Mouse (Mus musculus): ENCODE results near the gene Ifnar1.

The Ifnar1 gene

DNA sequence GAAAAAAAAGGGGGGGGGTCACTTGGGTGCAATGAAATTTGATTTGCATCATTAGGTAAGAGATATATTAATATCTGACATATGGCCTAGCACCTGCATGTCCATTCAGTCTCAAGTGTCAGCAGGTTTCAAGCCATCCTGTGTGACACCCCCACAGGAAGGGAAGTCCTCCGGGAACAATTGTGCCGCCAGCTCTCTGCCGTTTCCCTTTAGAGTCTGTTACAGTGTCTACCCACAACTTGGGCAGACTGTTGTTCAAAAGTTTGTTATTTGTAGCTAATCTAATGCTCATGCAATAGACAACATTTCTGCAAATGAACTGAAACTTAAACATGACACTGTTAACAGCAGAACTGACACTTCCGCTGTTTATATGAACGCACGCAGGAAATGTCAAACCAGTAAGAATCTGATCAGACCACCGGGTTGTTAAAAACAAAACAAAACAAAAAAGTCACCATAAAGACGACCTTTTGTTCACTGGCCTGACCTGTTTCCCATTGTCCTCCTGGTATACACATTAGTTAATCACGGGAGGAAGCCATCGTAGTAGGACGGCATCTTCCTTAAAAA is 23.9 kb upstream of the Ifnar1 start:
- in situ Hi-C loops (cut with MboI), result no loop called here

DNA sequence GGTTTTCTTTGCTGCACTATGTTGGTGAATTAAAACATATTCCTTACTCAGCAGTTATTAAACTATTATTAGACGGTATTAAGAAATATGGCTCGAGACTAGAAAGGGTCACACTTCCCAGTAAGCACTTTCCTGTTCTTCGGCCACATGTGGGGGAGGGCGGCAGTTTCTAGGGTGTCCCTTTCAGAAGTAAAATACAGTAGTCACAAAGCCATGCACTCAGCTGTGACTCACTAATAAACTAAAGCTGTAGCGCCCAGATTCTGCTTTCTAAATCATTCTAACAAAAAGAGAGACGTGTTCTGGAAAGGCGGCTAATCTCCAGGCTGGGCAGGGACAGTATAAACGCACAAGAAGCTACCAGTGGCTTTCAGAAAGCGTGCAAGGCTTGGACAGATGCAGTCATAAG is 23.3 kb upstream of the Ifnar1 start:
- in situ Hi-C loops (cut with MboI), result no loop called here

DNA sequence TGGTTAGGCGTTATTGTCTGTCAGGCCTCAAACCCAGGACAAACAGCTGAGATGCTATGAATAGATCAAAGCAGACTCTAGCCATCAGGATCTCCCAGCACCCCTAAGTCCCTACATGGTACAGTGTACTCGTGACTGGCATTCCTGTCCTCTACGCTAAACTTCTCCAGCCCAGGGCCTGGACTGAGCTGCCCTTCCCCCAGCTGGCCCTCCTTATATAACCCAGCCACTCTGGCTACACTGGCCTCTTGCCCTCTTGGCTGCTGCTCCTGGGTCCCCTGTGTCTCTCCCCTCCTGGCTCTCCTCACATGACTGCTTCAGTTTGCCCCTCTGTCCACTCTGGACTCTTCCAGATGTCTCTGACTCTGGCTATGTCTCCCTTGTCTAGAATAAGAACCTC is 22.4 kb upstream of the Ifnar1 start:
- in situ Hi-C loops (cut with MboI), result no loop called here

DNA sequence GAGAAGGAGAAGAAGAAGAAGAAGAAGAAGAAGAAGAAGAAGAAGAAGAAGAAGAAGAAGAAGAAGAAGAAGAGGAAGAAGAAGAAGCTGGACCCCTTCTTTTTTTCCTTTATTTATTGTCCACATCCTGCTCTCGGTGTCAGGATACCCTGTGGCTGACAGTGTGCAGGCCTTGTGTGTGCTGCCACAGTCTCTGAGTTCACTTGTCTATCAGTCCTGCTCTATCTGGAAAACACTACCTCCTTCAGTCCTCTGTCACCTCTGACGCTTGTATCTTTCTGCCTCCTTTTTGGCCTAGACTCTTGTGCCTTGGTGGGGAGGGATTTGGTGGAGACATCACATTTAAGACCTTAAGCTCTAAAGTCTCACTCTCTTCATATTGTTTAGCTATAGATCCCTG is 21.6 kb upstream of the Ifnar1 start:
- in situ Hi-C loops (cut with MboI), result no loop called here

DNA sequence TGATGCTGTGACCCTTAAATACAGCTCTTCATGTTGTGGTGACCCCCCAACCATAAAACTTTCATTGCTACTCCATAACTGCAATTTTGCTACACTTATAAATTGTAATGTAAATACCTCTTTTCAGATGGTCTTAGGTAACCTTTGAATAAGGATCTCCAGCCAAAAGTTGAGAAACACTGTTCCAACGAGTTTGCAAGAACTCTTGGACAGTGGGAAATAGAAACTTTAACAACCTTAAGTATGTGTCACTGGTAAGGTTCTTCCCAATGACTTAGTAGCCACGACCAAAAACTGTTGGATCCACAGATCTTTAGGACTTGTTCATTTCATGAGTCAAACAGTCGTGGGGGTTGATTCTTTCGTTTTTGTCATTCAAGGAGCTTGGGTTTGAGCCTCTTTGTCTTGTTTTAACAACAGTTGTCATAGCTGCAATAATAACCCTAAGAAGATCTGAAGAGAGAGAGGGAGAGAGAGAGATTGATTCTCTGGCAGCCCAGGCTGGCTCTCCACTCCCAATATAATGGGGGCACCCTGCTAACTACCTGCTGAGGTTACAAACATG is 21.1 kb upstream of the Ifnar1 start:
- in situ Hi-C loops (cut with MboI), result no loop called here

DNA sequence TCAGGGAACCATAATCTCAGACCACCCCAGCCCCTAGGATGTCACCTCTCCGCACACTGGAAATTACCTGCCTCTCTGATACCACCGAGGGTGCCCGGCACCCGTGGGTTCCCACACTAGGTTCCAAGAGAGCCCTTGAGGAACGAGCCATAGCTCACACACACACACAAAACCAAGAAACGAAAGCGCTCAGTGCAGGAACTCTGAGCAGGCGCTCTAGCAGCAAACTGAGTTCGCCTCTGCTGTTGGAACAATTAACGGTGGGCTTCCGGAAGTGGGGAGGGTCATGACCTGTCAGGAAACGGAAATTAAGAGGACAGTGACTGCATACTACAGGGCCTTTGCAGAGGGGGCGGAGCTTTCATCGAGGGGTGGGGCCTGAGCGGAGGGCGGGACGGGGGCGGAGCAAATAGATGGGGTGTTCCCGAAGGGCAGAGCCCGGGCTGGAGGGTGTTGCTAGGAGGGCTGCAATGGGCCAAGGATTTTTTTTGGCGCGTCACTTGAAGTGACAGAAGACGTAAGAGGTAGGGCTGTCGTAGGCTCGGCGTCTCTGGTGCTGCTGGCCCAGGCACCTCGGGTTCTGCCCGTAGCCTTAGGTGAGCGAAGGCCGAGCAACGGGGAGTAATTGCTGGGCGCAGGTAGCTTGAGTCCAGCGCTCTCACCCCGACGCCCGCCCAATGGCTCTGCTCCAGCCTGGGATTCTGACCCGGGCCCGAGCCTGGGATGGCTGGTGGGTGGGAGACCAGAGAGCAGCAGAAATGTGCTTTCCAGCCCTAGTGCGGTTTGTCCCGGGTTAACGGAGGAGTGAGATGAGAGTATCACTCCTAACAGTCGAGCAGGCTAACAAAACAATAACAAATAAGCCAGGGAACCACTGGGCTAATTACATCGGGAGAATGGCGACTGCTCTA is 20.2 kb upstream of the Ifnar1 start:
- in situ Hi-C loops (cut with MboI), result no loop called here

DNA sequence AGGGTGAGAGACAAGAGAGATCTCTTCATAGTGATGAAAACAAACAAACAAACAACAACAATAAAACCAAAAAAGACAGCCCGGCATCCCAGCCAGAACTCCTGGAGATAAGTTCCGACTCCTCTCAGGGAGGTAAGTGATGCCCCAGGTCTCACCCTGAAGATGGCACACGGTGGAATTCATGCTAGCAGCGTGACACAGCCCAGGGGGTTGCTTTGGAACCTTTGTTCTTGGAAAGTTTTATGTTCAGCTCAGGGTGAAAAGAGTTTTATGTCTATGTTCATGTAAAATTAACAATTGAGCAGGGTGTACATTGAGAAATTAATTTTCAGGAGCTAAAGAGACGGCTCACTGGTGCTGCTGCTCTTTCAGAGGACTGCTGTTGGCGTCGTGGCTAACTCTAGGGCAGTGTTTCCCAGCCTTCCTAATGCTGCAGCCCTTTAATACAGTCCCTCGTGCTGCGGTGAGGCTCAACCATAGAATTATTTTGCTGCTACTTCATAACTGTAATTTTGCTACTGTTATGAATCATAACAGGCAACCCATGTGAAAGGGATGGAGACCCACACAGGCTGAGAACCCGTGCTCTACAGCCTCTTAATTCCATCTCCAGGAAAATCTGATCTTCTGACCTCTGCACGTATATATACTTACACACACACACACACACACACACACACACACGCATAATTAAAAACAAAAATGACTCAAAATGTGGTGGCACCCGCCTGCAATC is 19.4 kb upstream of the Ifnar1 start:
- in situ Hi-C loops (cut with MboI), result no loop called here

DNA sequence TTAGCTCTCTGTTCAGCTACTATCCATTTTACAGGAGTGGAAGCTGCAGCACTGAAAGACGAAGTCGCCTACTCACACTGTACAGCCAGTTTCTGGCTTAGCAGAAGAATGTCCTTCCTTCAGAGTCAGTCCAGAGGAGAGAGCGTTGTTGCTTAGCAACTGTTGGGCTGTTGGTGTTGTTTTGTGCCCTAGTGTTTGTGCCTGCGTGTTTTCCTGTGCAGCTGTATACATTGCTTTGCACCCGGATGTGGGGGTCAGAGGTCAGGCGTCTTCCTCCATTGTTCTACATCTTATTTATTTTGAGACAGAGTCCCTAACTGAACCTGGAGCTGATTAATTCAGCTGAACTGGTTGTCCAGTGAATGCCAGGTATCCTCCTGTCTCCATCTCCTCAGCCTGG is 18.5 kb upstream of the Ifnar1 start:
- in situ Hi-C loops (cut with MboI), result no loop called here

DNA sequence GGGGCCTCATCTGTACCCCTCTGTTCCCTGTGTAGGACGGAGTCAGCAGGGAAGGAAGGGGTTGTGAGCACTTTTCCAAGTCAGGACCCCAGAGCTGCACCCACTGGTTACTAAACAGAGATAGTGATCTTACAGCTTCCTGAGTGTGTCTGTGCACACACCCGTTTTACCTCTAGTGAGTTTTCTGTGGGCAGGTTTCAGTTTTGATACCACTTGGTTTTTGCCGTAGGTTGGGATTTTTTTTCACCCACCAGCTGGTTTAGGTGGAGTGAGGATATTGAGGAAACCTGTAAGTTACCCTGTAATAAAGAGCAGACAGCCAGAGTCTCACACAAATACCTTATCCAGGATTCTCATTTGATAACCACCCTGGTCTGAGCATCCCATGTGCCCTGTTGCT is 14.6 kb upstream of the Ifnar1 start:
- in situ Hi-C loops (cut with MboI), result no loop called here

DNA sequence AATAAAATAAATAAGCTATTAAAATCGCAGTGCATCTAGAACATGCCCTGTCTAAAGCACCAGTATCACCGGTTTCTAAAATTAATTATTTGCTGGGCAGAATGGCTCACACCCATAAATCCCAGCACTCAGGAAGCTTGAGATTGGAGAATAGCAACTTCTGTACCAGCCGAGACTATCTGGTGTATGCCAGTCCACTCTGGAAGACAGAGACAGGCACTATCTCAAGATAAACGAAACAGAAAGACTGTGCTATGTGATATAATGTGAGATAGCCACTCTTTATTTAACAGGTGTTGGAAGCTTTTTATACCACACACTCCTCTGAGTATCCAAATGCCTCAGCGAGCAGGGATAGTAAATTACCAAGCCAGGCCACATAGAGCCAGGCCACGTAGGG is 13.6 kb upstream of the Ifnar1 start:
- in situ Hi-C loops (cut with MboI), result no loop called here

DNA sequence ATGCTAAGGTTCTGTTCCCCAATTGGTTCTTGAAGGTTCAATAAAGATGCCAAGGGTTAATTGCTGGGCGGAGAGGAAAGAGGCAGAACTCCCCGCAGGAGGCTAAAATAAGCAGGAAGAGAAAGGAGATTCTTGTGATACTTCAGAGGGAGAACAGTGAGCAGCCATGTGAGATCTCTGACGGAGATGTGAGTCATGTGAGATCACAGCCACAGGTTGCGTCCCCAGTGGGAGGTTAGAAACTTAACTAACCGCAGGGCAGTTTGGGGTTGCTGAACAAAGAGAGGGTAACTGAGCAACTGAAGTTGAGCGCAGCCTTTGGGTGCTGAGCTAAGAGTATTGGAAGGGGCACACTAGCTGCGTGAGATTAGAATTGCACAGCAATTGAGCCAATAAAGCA is 9.3 kb upstream of the Ifnar1 start:
- in situ Hi-C loops (cut with MboI), result no loop called here

DNA sequence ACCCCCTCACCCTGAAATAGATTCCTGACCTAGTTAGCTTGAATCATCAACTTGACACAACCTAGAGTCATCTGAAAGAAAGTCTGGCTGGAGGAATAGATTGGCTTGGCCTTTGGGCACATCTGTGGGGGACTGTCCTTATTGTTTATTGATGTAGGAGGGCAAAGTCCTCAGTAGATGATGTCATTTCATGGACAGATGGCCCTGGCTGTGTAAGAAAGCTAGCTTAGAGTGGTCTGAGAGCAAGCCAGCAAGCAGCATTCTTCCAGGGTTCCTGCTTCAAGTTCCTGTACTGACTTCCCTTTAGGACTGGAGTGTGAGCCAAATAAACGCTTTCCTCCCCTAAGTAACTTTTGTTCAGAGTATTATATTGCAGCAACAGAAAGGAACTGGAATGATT is 7.0 kb upstream of the Ifnar1 start:
- in situ Hi-C loops (cut with MboI), result no loop called here

DNA sequence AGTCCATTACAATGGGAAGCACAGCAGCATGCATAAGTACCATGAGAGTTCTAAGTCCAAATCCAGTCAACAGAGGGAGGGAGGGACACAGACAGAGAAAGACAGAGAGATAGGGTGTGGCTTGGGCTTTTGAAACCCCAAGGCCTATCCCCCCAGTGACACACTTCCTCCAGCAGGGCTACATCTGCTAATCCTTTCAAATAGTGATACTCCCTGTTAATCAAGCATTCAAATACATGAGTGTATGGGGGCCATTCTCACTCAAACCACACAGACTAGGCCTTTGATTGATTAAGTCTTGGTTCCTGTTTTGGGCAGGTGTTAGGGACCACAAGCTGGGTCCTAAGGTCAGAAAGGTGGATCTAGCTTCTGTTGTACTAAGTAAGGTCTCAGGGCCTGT is 4.5 kb upstream of the Ifnar1 start:
- in situ Hi-C loops (cut with MboI), result no loop called here

DNA sequence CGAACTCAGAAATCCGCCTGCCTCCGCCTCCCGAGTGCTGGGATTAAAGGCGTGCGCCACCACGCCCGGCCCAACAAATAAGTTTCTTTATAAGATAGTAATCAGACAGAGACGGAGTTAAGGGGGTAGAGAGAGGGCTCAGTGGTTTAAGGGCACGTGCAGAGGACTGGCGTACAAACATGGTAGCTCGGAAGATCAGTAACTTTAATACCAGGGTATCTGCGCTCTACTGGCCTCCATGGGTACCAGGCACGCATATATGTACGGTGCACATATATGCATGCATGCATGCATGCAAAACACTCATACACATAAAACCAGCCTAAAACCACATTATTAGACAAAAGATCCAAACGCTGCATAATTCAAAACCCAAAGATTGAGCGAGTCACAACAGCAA is 651 bp upstream of the Ifnar1 start:
- in situ Hi-C loops (cut with MboI), result no loop called here

DNA sequence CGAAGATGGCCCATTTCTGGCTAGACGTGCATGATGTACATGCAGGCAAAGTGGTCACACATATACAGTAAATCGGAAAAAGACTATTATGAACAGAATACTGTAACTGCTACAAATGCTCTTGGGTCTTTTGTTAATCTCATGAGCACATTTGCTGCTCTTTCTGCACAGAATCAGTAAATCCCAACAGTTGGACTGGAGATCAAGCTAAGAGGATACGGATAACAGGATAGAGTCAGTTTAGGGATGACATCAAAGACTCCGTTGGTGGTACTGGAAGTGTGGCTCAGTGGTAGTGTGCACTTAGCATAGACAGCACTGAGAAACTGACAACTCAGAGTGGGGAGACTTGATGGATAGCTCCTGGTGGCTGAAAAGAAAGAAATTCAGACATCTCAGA is 803 bp downstream of the Ifnar1 start:
- in situ Hi-C loops (cut with MboI), result no loop called here

DNA sequence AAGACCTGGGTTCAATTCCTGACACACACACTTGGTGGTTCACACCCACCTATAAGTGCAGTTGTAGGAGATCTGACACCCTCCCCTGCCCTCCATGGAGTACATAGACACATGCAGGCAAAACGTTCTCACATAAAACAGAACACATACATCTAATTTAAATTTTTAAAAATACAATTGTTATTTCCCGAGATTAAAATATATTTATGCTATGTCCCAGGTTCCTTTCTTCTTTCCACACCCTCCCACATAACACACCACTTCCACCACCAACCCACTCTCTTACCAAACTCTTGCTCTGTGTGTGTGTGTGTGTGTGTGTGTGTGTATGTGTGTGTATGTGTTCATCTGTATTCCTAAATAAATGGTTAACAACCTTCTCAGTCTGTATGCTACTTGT is 3.0 kb downstream of the Ifnar1 start:
- in situ Hi-C loops (cut with MboI), result no loop called here

DNA sequence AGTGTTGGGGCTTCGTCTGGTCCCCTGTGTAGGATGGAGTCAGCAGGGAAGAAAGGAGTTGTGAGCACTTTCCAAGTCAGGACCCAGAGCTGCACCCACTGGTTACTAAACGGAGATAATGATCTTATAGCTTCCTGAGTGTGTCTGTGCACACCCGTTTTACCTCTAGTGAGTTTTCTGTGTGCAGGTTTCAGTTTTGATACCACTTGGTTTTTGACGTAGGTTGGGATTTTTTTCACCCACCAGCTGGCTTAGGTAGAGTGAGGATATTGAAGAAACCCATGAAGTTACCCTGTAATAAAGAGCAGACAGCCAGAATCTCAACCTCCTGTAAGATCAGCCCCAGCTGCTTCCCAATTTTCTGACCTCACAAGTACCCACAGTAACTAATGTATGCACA is 5.9 kb downstream of the Ifnar1 start:
- in situ Hi-C loops (cut with MboI), result no loop called here

DNA sequence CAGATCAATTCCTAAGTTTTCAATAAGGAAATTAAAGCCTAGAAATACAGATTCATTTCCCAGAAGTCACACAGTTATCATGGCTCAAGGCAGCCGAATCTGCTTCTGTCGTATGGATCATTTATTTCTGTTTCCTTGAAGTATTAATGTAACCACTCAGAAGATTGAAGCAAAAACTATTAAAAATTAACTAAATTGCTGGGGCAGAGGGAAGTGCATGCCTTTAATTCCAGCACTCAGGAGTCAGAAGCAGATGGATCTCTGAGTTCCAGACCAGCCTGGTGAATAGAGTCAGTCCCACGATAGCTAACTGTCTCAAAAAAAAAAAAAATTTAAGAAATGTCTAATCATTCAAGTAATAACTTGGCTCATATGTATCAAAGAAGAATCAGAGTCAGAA is 6.4 kb downstream of the Ifnar1 start:
- in situ Hi-C loops (cut with MboI), result no loop called here

DNA sequence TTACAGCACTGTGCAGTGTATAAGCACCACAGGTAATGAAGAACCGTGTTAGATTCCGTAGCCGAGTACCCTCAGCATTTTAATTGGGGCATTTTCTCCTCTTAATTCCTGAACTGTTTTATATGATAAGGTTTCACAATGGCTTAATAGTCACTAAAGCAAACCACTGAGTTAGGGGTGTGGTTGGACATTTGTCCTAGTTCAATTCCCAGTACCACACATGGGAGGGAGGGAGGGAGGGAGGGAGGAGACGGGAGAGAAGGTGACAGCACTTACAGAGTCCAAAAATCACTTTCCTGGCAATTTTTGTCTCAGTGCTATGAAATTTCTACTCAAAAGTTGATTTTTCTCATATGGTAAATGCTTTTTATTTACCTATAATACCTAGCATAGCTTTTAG is 10.5 kb downstream of the Ifnar1 start:
- in situ Hi-C loops (cut with MboI), result no loop called here

DNA sequence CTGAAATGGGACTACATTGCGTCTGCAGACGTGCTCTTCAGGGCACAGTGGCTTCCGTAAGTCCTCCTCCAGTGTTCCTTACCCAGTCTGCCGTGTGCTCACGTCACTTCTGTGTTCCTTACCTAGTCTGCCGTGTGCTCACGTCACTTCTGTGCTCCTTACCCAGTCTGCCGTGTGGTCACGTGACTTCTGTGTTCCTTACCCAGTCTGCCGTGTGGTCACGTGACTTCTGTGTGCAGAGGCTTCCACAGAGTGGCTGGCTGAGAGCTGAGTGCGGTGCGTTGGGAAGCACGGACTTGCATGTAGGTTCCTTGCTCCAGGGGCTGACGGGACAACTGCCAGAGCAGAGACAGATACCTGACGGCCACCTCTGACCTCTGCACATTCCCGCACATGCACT is 11.2 kb downstream of the Ifnar1 start:
- in situ Hi-C loops (cut with MboI), result no loop called here

DNA sequence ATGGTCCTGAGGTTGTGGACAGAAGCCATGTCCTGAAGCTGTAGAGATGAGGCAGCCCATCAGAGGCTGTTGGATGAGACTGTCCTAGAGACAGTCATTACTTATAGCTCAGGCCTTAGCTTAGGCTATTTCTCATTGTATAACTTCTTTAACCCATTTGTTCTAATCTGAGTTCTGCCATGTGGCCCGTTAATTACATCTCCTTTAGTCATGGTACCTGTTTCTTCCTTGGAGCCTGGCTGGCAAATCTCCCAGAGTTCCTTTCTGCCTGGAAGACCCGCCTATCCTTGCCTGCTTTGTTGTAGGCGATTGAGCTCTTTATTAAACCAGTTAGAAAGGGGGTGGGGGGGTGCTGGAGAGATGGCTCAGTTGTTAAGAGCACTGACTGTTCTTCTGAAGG is 11.7 kb downstream of the Ifnar1 start:
- in situ Hi-C loops (cut with MboI), result no loop called here

DNA sequence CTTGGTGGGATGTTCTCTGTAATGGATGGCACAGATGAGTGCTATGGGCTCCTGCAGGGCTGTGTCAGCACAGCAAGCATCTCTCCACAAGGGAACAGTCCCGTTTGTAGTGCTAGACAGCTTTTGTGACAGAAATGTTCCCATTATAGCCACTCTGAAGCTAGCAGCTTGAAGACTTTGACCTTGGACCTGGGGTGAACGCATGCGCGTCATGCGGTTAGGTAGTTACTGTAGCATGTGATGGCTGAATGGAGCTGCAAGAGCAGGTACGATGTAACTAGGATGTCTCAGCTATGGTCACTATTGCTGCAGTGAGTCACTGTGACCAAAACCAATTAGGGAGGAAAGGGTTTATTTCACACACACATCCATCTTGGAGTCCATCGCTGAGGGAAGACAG is 13.0 kb downstream of the Ifnar1 start:
- in situ Hi-C loops (cut with MboI), result no loop called here

DNA sequence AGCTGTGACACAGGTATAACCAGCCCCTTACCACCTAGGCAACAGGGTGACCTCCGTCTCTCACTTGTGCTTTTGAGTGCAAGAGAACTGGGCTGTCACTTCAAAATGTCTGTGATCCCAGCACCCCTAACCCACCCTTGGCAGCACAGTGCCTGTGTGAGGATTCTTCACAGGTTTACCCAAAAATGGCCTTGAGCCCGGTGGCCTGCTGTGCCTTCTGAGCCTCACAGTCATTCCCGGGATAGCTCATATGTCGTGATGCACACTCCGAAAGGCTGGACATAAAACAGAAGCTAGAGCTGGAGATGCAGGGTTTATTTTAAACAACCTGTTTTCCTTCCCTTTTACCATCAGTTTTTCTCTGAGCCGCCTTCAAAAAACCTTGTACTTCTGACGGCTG is 19.7 kb downstream of the Ifnar1 start:
- in situ Hi-C loops (cut with MboI), result no loop called here
